Mouse (Mus musculus): Measurements from ENCODE around the gene Tapt1. TPM values are rescaled to one million over a fixed set of nuclear protein-coding genes. Genes with fewer than 3 reads are reported as not detected.

Tapt1 gene
- total and polyA plus RNA-seq, 2 experiments from 2014 or later, result 27.3 to 52.4 TPM

DNA sequence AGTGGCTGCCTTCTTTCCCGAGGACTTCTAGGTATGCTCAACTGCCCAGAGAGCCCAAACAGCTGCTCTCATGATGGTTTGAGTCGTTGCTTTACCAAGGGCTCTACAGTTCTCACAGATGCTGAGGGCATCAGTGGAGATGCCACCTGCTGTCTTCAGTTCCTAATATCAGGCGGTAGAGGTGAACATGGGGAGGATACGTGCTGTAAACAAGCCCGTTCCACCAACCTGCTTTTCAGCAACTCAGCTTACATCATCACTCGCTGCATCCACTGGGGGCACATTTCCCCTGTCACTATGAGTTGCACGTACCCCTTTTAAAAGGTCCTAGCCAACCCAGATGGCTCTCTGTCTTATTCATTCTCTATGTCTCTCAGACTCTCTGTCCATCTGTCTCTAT, 63.6 kb downstream of the Tapt1 start:
- no peaks in the 10 kb centered on the region for H3K27me3 ChIP-seq (ENCODE audit: insufficient read depth, low read length)
- no peak overlapping the region for H3K9ac ChIP-seq (replicated peaks; ENCODE audit: low read length, poor library complexity, severe bottlenecking)
- no peak for TF ChIP-seq CTCF (IDR thresholded peaks at IDR 0.05)
- no peaks in the 10 kb centered on the region for H3K4me1 ChIP-seq (ENCODE audit: insufficient read depth, low read length)
- no peak overlapping the region for H3K27ac ChIP-seq (ENCODE audit: low read depth, low read length)
- H3K36me3 ChIP-seq (ENCODE audit: insufficient read depth, low read length), result no peaks in the 10 kb centered on the region
- ATAC-seq (ENCODE audit: low FRiP score) (no peak), DNase-seq (ENCODE audit: low spot score) (no peak)
- no peaks in the 10 kb centered on the region for H3K9me3 ChIP-seq (ENCODE audit: low read length)
- no peak overlapping the region for H3K4me2 ChIP-seq (ENCODE audit: low read depth, low read length, poor library complexity, severe bottlenecking)
- no peak overlapping the region for H3K4me3 ChIP-seq (ENCODE audit: low read depth, low read length)
- WGBS, result 87% methylated on average over 7 of the region's 7 CpGs

DNA sequence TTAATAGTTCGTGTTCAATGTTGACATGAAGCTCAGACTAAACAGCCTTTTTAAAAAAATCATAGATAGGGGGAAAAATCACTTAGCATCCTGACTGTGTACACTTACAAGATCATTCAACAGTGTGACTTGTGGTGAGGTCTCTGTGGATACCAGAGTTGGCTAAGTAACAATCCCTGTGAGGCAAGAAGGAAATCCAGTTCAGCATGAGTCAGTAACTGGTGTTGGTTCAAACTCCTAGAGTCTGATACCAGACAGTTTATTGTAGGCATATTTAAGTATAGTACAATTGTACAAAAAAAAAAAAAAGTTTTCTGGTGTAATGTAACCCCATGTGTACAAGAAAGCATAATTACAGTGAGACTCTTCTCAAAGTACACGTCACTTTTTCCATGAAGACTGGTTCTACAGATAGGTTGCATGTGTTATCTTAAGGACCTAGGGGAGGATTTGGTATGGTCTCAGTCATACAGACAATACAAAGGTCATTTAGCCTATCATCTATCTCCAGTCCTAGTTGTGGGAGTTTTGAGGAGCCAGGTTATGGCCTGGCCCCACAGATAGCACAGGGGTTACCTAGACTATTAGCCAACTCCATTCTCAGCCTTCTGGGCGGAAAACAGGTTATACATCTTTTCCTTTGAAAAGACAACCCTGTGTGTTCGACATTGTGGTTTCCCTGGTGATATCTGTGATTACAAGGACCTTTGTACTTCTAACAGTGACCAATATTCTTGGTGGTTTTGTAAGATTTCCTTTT, 66.6 kb downstream of the Tapt1 start:
- Histone ChIP-seq H3K9ac (replicated peaks; ENCODE audit: low read length, poor library complexity, severe bottlenecking) (no peak overlapping the region), H3K4me2 (ENCODE audit: low read depth, low read length, poor library complexity, severe bottlenecking) (no peak overlapping the region), H3K27ac (ENCODE audit: low read depth, low read length) (no peak overlapping the region), H3K4me3 (ENCODE audit: low read depth, low read length) (no peak overlapping the region), H3K4me1 (ENCODE audit: insufficient read depth, low read length) (no peaks in the 10 kb centered on the region), H3K27me3 (ENCODE audit: insufficient read depth, low read length) (no peaks in the 10 kb centered on the region), H3K9me3 (ENCODE audit: low read length) (no peaks in the 10 kb centered on the region), H3K36me3 (ENCODE audit: insufficient read depth, low read length) (no peaks in the 10 kb centered on the region)
- no peak for ATAC-seq (ENCODE audit: low FRiP score)
- DNase-seq (ENCODE audit: low spot score), result no peak
- TF ChIP-seq CTCF (IDR thresholded peaks at IDR 0.05), result no peak
- 85% methylated on average over 4 of the region's 4 CpGs for WGBS

DNA sequence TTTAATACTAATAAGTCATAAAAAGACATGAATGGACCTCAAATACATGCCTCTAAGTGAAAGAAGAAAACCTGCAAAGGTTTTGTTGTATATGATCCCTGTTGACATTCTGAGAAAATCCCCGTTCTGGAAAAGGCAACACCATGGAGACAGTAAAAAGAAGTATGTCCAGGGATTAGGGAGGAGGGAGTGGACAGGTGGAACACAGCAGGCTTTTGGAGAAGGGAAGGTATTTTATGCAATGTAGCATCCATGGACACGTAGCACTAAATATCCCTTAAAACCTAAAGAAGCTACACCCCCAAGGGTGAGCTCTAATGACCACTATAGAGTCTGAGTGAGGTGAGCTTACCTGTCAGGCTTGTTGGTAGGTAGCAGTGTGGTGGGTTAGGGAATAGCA, 67.2 kb downstream of the Tapt1 start:
- WGBS, result 84% methylated on average over 2 of the region's 2 CpGs
- no peak overlapping the region for H3K27ac ChIP-seq (ENCODE audit: low read depth, low read length)
- H3K9ac ChIP-seq (replicated peaks; ENCODE audit: low read length, poor library complexity, severe bottlenecking), result no peak overlapping the region
- no peaks in the 10 kb centered on the region for H3K9me3 ChIP-seq (ENCODE audit: low read length)
- TF ChIP-seq CTCF (IDR thresholded peaks at IDR 0.05), result no peak
- ATAC-seq (ENCODE audit: low FRiP score) (no peak), DNase-seq (ENCODE audit: low spot score) (no peak)
- no peak overlapping the region for H3K4me2 ChIP-seq (ENCODE audit: low read depth, low read length, poor library complexity, severe bottlenecking)
- no peaks in the 10 kb centered on the region for H3K4me1 ChIP-seq (ENCODE audit: insufficient read depth, low read length)
- H3K36me3 ChIP-seq (ENCODE audit: insufficient read depth, low read length), result no peaks in the 10 kb centered on the region
- H3K27me3 ChIP-seq (ENCODE audit: insufficient read depth, low read length), result no peaks in the 10 kb centered on the region
- no peak overlapping the region for H3K4me3 ChIP-seq (ENCODE audit: low read depth, low read length)

DNA sequence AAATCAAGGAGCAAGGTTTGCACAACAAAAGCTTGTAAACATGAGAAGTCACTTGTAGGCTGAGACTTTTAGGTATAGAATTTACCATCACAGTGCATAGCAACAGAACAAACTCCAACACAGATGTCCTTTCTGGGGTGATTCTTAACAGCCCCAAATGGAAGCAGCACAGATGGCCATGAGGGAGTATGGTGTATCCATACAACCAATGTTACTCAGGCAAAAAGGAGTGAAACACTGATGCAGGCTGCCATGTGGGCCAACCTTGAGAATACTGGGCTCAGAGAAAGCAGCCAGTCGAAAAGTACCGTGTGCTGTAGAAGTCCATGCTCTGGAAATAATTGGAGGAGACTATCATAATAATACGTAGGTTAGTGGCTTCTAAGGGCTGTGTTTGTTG, 68.0 kb downstream of the Tapt1 start:
- H3K27ac ChIP-seq (ENCODE audit: low read depth, low read length), result no peak overlapping the region
- no peaks in the 10 kb centered on the region for H3K36me3 ChIP-seq (ENCODE audit: insufficient read depth, low read length)
- no peaks in the 10 kb centered on the region for H3K9me3 ChIP-seq (ENCODE audit: low read length)
- H3K4me3 ChIP-seq (ENCODE audit: low read depth, low read length), result no peak overlapping the region
- no peaks in the 10 kb centered on the region for H3K4me1 ChIP-seq (ENCODE audit: insufficient read depth, low read length)
- no peak overlapping the region for H3K4me2 ChIP-seq (ENCODE audit: low read depth, low read length, poor library complexity, severe bottlenecking)
- no peak for DNase-seq (ENCODE audit: low spot score)
- H3K27me3 ChIP-seq (ENCODE audit: insufficient read depth, low read length), result no peaks in the 10 kb centered on the region
- ATAC-seq (ENCODE audit: low FRiP score), result no peak
- H3K9ac ChIP-seq (replicated peaks; ENCODE audit: low read length, poor library complexity, severe bottlenecking), result no peak overlapping the region
- TF ChIP-seq CTCF (IDR thresholded peaks at IDR 0.05), result no peak
- 96% methylated on average over 3 of the region's 3 CpGs for WGBS

DNA sequence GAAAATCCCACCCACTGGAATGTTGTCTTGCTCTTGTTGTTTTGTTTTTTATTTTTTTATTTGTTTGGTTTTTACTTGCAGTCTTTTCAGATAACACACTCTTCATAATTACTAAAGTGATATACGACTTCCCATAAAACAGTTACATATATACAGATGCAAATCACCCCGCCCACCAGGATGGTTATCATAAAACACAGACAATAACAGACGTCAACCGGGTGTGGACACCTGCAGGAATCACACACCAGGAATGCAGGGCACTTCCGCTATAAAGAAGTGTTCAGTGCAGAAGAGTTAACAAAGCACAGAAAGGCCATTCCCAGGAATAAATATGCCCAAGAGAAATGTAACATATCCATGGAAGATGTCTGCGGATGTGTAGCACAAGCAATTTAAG, 68.7 kb downstream of the Tapt1 start:
- ATAC-seq (ENCODE audit: low FRiP score) (no peak), DNase-seq (ENCODE audit: low spot score) (no peak)
- no peak overlapping the region for H3K4me3 ChIP-seq (ENCODE audit: low read depth, low read length)
- H3K4me1 ChIP-seq (ENCODE audit: insufficient read depth, low read length), result no peaks in the 10 kb centered on the region
- no peaks in the 10 kb centered on the region for H3K27me3 ChIP-seq (ENCODE audit: insufficient read depth, low read length)
- no peak overlapping the region for H3K4me2 ChIP-seq (ENCODE audit: low read depth, low read length, poor library complexity, severe bottlenecking)
- TF ChIP-seq CTCF (IDR thresholded peaks at IDR 0.05), result no peak
- H3K36me3 ChIP-seq (ENCODE audit: insufficient read depth, low read length), result no peaks in the 10 kb centered on the region
- no peak overlapping the region for H3K27ac ChIP-seq (ENCODE audit: low read depth, low read length)
- WGBS, result 85% methylated on average over 6 of the region's 6 CpGs
- H3K9ac ChIP-seq (replicated peaks; ENCODE audit: low read length, poor library complexity, severe bottlenecking), result no peak overlapping the region
- H3K9me3 ChIP-seq (ENCODE audit: low read length), result no peaks in the 10 kb centered on the region

DNA sequence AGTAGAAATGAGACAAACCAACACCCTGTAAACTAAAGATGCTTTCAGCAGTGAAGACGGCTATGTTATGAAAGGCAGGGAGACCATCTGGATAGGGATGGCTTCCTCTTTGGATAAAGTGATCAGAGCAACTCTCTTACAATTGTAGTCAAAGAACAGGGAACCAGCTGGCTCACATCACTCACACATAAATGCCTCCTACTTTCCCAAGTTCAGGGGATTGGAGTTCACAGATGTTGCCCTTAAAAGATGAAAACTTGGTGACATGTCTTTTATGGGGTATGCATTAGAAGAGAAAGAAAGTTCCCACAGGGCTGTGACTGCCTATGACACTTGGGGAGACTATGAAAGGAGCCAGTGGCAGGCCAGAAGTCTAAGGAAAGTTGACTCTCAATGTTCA, 73.4 kb downstream of the Tapt1 start:
- TF ChIP-seq CTCF (IDR thresholded peaks at IDR 0.05), result no peak
- ATAC-seq (ENCODE audit: low FRiP score) (no peak), DNase-seq (ENCODE audit: low spot score) (no peak)
- Histone ChIP-seq H3K4me2 (ENCODE audit: low read depth, low read length, poor library complexity, severe bottlenecking) (no peak overlapping the region), H3K27me3 (ENCODE audit: insufficient read depth, low read length) (no peaks in the 10 kb centered on the region), H3K9ac (replicated peaks; ENCODE audit: low read length, poor library complexity, severe bottlenecking) (no peak overlapping the region), H3K4me1 (ENCODE audit: insufficient read depth, low read length) (no peaks in the 10 kb centered on the region), H3K27ac (ENCODE audit: low read depth, low read length) (no peak overlapping the region), H3K36me3 (ENCODE audit: insufficient read depth, low read length) (no peaks in the 10 kb centered on the region), H3K4me3 (ENCODE audit: low read depth, low read length) (no peak overlapping the region), H3K9me3 (ENCODE audit: low read length) (no peaks in the 10 kb centered on the region)
- 89% methylated on average over 1 of the region's 1 CpGs for WGBS
